Mouse (Mus musculus) hindlimb bud, embryonic 11.5 days (tissue): ENCODE measurements around the gene Pla2g5.

Experiments
- DNase-seq: peaks from one replicate; pipeline ENCODE4 v3.0.0-alpha.2; 2012; ENCODE audit warnings: low read depth, low spot score; ENCODE audit errors: extremely low spot score

Pla2g5 gene

GRCm38 (mm10) chr4:138800134-138800744 lies 63.0 kb downstream of the Pla2g5 start:
- no peak for DNase-seq

DNA sequence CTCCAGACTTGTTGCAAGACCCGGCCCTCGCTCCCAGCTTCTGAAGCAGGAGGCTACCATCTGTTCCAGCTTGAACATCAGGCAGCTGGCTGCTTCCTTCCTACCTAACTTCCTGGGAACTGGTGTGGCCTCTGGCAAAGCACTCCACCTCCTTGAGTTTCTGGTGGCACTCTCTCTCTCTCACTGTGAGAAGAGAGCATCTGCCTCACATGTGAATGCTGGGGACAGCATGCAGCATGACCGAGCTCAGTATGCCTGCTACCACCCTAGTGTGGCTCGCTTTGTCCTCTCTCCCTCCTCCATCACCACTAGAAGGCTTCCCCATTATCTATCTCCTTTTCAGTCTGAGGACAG lies 66.1 kb downstream of the Pla2g5 start:
- DNase-seq, result no peak

DNA sequence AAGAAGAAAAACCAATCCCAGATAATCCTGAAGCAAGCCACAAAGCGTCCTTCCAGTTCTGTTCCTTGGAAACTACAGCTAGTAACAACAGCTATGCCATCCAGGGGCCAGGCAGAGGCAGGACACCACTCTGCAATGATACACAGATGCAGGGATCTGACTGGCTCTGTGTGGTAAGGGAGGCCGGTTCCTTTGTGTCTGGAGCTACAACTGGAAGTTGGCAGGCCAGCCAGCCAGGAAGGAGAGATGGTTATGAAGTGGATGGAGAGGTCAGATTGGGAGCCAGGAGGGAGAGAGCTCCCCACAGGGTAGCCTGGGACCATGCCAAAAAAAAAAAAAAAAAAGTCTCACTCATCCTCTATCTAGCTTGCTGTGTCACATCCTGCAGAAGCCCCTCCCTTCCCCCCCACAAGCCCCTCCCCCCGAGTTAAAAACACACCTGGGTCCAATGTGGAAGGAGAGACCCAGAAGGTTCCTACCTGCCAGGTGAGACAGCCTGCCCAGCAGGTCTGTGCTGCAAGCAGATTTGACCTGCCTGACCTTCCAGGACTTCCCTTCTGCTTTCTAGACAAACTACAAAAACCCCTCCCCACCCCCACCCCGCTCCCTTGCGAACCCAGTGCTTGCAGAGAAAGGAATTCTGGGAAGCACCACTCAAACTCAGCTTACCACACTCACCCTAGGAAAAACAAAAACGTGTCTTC lies 66.6 kb downstream of the Pla2g5 start:
- no peak for DNase-seq

- no peak for DNase-seq
These were observed 68.9 kb downstream of the Pla2g5 start for GRCm38 (mm10) chr4:138794344-138794743.

GRCm38 (mm10) chr4:138793276-138793675 lies 70.0 kb downstream of the Pla2g5 start:
- DNase-seq, result no peak

- no peak for DNase-seq
These were observed 70.7 kb downstream of the Pla2g5 start for GRCm38 (mm10) chr4:138792599-138792998.

- DNase-seq, result no peak
These were observed 71.8 kb downstream of the Pla2g5 start for GRCm38 (mm10) chr4:138791452-138791851.

DNA sequence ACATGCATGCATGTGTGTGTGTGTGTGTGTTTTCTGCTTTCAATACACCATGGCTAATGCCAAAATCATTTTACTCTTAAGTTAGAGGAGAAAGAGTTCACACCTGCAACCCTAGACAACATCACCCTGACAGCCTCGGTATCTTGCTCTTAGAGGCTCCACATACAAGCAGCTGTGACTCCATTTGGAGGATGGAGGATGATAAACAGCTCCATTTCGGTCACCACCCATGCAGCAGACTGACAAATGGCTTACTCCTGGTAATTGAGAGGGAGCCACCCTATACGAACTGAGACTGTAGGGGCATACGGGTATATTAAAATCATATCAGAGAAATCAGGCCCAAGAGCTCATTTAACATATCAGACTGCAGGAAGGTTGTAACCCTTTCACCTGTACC lies 74.9 kb downstream of the Pla2g5 start:
- no peak for DNase-seq

DNA sequence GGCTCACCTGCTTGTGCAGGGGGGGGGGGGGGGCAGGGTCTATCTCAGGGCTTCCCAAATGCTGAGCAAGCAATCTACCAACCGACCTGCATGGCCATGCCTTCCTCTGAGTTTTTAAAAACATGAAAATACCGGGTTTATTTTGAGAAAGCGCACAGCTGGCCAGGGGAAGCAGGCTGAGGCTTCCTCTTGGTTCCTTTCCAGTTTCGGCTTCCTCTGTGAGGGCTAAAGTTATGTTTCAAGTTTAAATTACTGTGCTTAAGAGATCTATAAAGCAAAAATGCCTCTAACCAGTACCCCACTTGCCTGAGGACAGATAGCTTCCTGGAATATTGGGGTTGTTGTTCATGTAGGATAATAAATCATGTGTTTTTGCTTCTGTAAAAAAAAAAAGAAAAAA lies 77.1 kb downstream of the Pla2g5 start:
- no peak for DNase-seq

GRCm38 (mm10) chr4:138785721-138786120 lies 77.6 kb downstream of the Pla2g5 start:
- DNase-seq, result no peak

DNA sequence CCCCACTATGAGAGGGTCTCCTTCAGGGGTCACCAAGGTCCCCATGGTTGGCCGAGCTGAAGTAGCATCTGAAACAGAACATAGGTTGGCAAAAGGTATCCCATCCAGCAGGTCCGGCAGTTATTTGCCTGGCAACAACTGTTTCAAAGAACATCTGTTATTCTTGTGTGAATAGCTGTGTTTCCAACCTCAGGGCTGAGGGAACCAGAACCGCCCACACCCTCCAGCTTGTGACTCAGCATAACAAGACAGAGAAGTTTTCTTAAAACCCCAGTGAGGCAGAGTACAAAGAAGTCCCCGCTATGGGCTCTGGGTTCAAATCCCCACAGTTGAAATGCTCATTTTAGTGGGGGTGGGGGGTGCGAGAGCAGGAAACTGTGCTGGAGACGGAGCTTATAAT lies 81.2 kb downstream of the Pla2g5 start:
- DNase-seq, result no peak

GRCm38 (mm10) chr4:138780300-138780699 lies 83.0 kb downstream of the Pla2g5 start:
- DNase-seq, result no peak

- DNase-seq, result no peak
These were observed 85.6 kb downstream of the Pla2g5 start for GRCm38 (mm10) chr4:138777417-138778407.

DNA sequence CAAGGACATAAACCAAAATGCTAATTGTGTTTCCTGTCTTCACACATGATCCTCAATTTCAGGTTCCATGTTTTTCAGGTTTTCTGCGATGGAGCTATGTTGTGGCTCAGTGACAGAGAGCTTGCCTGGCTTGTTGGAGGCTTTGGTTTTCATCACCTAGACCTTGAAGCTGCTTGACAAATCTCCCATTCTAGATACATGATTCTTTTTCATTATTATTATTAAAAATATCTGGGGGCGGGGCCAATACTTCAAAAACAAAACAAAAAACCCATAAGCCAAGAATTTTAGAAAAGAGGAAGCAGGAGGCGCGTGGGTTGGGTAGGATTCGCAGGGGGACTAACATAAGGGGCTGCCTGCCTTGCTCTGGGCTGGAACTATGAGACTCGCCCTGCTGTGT lies 87.8 kb downstream of the Pla2g5 start, which contains the start of gene Pla2g2d:
Gene Pla2g2d, plus strand, starts transcription at position 301 of the 400 bp plus-strand sequence.
- no peak for DNase-seq

DNA sequence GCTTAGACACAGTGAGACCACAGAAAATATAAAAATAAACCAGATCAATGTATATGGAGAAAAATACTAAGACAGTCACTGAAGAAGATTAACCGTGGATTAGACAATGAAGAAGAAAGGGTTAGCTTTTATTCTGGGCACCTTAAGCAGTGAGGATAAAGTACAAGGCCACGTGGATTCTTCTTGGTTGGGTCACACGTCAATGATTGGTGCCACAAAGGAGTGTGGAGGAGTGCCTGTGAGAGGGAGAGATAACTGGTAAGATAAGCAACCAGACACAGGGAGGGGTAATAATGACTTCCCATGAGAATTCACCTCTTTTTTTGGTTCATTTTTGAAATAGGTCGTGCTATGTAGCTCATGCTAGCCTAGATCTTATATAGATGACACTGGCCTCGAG lies 90.9 kb downstream of the Pla2g5 start:
- no peak for DNase-seq

GRCm38 (mm10) chr4:138771970-138772369 lies 91.3 kb downstream of the Pla2g5 start:
- DNase-seq, result no peak

DNA sequence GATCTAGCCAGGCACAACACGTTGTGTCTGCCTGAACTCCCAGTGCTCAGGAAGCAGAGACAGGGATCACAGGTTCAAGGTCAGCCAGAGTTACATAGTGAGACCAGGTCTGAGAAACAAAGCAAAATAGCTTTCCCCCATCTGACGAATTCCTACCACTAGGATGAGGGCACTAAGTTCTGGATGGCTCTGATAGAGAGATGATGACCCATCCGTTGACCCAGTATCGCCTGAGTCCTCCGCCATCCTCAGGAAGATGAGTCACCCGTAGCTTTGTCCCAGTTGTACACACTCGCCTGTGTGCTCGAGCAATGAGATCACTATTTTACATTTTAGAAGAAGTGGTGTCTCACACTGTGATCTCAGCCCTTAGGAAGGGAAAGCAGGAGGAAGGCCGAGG lies 101.0 kb downstream of the Pla2g5 start:
- no peak for DNase-seq

GRCm38 (mm10) chr4:138757416-138757815 lies 105.9 kb downstream of the Pla2g5 start, which contains the start of gene Pla2g2f:
Gene Pla2g2f, minus strand, starts transcription at chr4:138757626.
- no peak for DNase-seq

- DNase-seq, result no peak
These were observed 107.3 kb downstream of the Pla2g5 start for GRCm38 (mm10) chr4:138755983-138756382.

DNA sequence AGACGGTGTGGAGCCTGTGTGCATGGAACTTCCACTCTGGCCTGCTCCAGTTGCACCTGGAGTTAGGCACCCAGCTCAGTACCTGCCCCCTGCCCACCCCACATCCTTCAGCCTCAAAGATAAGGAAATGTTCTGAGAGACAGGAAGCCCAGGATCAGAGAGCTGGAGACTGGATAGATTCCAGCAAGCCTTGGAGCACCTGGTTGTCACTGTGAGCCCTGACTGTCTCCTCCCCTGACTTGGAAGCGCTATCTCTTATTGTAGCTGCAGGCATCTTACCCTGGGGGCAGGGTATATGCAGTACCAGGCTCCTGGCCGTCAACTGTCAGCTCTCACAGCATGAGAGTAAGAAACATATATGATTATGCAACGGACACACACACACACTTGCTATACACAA lies 107.8 kb downstream of the Pla2g5 start:
- DNase-seq, result no peak

DNA sequence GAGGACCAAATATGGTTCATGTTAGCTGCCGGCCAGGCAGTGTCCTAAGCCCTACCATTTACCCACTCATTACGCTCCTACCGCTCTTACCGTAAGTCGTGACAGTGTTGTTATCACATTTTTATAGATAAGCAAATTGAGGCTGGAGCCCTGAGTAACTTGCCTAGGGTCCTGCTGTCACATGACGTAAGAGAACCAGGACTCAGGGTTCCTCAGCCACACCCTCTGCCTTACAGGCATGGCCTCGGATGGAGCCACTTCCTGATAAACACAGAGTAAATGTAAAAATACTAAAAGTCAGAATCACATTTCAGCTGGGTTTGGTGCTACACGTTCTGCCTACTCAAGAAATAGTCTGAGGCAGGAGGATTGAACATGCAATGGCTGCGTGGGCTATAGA lies 108.8 kb downstream of the Pla2g5 start:
- DNase-seq, result no peak

GRCm38 (mm10) chr4:138753608-138754007 lies 109.7 kb downstream of the Pla2g5 start:
- DNase-seq, result no peak
